Mouse (Mus musculus): ENCODE measurements around the gene Golt1b.
"Not testable (repeated sequence)": the region's sequence is repeated elsewhere in the genome, so short reads cannot be mapped to it uniquely, and the experiment has no call there.

Gene Golt1b

DNA sequence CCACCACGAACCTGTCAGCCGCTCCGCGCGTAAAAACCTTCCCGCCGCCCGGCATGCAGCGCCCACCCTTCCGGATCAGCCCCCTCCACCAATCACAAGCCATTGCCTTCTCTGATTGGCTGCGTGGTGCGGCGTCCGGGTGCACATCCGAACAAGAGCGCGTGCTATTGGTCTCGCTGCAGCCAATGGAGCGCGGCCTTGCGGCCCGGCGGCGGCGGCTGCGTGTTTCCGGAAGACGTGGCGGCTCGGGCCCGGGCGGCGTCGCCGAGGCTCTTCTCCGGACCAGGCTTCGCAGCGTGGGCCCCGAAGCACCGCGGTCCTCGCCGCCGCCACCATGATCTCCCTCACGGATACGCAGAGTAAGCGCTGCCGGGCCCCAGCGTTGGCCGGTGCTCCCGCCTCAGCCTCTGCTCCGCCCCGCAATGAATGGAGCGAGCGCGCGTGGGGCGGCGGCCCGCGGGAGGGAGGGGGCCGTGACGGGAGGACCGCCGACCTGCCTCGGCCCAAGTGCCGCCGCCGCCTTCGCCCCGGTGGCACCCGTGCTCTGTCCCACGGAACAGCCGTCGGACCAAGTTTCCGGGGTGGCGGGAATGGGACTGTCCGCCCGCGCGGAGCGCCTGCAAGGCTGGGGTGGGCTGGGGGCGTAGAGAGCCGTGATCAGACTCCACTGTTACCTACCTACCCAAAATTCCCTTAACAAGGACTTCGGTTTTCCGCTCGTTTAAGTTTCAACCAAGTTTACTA lies at the start of gene Golt1b, which contains the start of gene Recql:
Gene Golt1b (plus strand): TSS at position 211 of the 744 bp plus-strand sequence.
Gene Recql (minus strand): TSS at position 77 of the 744 bp plus-strand sequence.
- in situ Hi-C loops (cut with MboI, MseI): loop anchor here (5.0 kb wide), 1 partner anchor 45 kb away; no protein-coding TSS in a partner anchor

DNA sequence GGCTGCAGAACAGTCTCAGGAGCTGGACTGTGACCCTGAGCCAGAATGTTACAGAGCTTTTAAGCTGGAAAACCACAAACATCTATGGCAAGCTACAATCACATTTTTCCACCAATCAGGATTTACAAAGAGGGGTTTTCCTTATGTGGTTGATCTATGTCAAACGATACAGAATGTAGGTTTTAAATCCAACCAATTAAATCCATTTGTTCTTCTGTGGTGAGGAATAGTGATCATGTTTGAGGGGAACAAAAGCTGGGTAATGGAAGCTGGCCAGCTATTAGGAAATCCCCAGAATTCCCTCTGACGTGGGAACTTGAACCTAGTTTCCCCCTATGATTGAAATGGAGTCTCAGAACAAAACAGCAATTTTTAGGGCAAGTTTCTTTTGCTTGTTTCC lies 48.1 kb upstream of the Golt1b start:
- in situ Hi-C loops (cut with MboI, MseI): loop anchor here (25.0 kb wide), 1 partner anchor 852 kb away; no protein-coding TSS in a partner anchor

DNA sequence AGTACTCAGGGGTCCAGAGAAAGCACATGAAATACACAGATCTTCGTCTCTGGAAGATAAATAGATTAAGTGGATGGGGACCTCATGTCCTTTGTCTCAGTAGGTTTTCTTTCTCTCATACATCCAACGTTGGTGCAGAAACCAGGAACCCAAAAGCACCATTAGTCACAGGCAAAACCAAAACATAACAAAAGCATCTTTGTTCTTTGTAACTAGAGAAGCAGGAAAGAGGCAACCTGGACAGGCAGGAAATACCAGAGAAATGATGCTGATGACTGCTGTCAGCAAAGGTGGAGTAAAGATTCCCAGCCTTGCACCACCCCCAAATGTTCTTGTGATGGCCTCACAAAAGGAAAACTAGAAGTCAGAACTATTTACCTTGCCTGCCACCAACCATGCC lies 47.4 kb upstream of the Golt1b start:
- in situ Hi-C loops (cut with MboI, MseI): loop anchor here (25.0 kb wide), 1 partner anchor 852 kb away; no protein-coding TSS in a partner anchor

DNA sequence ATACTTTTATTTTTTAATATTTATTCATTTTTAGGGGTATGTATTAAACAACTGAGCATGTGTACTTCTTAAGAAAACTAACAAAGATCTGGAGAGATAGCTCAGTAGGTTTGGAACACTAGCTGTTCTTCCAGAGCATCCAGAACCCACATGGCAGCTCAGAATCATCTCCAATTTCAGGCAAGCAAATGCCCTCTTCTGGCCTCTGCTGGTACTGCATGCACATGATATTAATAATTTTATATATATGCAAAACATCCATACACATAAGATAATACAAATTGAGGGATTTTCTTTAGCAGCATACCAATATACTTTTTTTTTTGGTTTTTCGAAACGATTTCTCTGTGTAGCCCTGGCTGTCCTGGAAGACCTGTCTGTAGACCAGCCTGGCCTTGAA lies 43.5 kb upstream of the Golt1b start:
- in situ Hi-C loops (cut with MboI, MseI): loop anchor here (5.0 to 25.0 kb wide), 3 partner anchors 44 to 1899 kb away; partner anchors contain the start of genes Golt1b and Recql

GRCm38 (mm10) chr6:142345440-142346038 lies 41.5 kb upstream of the Golt1b start, which contains the start of gene Pyroxd1:
Gene Pyroxd1 (plus strand): TSS chr6:142345654.
- in situ Hi-C loops (cut with MboI, MseI): loop anchor here (10.0 to 25.0 kb wide), 2 partner anchors 858 to 1901 kb away; no protein-coding TSS in a partner anchor

DNA sequence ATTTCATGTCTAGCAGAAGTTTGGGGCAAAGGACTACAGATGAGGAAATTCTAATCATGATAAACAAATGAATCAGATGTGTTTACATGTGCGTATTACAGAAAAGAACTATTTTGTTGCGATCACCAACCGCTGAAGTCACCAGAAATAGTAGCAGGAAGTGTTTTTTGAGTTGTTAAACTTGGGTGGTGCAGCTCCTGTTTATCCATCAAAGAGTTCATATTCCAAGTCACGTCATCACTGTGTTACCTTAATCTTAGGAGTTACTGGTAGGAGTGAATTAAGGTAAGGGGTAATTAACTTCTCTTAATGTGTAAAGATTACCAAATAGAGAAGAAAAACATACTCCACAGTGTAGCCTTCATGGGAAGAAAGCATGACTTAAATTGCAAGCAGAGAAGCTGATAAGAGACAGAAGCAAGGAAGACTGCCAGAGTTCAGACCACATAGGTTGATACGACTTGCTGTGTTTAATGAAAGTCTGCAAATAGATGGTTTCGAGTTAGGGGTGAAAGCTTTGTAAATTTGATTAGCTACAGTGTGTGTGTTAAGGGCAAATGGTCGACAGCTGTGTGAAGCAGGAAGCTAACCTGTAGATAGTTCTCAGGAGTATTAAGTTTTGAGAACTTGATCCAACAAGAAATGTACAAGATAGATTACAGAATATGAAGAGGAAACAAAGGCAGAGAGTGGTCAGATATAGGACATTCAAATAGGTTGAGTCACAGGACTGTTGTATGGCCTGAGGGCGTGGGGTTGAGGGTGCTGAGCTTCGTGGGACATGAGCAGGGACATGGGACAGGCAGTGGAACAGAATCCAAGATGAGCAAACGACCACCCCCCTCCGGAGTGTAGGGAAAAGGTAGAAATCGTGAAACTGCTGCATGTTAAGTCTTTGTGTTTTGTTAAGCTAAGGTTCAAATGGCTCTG lies 40.6 kb upstream of the Golt1b start:
- in situ Hi-C loops (cut with MboI, MseI): loop anchor here (10.0 to 25.0 kb wide), 2 partner anchors 859 to 1902 kb away; no protein-coding TSS in a partner anchor

- in situ Hi-C loops (cut with MboI, MseI): loop anchor here (10.0 to 25.0 kb wide), 2 partner anchors 860 to 1903 kb away; no protein-coding TSS in a partner anchor
Observed at GRCm38 (mm10) chr6:142347431-142348385, 39.3 kb upstream of the Golt1b start.

DNA sequence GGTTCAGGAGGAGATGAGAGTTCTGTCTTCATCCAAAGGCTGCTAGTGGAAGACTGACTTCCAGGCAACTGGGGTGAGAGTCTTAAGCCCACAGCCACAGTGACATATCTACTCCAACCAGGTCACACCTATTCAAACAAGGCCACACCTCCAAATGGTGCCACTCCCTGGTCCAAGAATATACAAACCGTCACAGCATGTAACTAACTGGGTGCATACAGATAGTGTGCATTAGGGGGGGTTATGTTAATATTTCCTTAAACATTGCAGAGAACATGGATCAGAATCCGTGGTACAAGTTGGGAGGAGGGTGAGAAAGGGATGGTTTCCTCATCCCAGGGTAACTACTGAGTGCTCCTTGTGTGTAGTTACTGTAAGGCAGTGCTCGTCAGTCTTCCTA lies 34.9 kb upstream of the Golt1b start:
- in situ Hi-C loops (cut with MboI, MseI): not testable (repeated sequence)

GRCm38 (mm10) chr6:142357106-142357505 lies 29.9 kb upstream of the Golt1b start:
- in situ Hi-C loops (cut with MboI, MseI): no loop called here

GRCm38 (mm10) chr6:142362036-142362435 lies 25.0 kb upstream of the Golt1b start:
- in situ Hi-C loops (cut with MboI, MseI): no loop called here

- in situ Hi-C loops (cut with MboI, MseI): no loop called here
Observed at GRCm38 (mm10) chr6:142363019-142363576, 23.9 kb upstream of the Golt1b start.

DNA sequence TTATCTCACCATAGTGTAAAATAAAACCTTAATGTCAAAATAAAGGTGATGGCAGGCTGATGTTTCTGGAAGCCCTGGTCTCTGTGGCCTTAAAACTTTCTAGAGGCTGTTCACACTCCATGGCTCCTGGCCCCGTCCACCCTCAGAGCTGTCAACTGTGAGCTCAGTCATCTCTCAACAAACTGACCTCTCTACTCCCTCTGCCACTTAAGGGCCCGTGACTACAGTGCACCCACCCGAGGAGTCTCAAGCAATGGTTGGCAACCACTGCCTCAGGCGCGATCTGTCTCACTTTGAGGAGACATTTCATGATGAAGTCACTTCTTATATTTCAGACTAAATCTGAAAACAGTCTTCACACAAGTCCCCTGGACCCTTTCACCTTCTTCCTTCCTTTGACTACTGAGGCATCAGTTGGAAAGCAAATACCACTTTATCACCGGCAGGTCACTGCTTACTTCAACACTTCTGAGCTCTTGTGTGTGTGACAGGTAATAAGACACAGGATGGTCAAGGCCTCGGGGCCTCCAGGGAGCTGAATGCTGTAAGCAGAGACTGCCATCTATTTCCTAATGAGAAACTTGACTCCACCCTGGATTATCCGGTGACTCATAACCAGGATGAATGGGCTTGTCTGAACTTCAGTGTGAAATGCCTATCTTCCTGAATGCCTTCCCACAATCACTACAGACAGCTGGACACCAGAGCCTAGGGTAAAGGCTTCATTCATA lies 21.1 kb upstream of the Golt1b start:
- in situ Hi-C loops (cut with MboI, MseI): no loop called here

DNA sequence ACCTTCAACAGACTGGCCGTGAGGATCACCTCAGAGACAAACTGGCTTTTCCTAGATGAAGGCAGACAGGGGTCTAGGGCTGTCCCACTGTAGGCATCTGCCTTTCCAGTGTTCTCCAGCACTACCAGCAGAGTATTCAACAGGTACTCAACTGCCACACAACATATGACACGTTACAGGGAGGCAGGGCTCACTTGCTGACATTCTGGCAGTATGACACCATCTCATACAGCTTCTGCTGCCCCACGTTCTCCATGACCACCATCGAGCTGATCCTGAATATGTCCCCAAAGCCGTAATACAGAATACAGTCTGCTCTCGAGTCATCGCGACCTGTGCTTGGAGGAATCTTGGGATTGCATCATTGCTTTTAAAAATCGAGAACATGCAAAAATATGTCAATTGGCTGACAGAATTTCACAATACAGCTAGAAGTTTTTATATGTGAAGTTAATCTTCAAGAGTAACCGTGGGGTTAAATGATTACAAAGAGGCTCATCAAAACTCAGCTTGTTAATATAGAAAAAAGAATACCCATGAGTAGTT lies 20.5 kb upstream of the Golt1b start:
- in situ Hi-C loops (cut with MboI, MseI): no loop called here

DNA sequence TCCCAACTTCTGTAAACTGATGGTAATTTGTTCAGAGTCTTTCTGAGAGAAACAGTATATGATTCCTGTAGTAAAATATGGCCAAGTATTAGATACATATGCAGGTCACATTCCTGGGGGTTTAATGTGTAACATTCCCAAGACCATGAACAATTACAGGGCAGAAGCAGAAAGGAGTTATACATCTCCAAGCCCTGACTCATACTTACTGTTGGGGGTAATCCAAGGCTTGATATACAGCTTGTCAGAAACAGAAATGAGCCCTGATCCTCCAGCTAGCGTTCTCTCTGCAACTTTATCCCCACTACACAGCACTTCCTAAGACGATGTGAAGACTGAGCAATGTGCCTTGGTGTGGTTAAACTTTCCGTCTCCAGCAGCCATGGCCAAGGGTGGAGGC lies 19.5 kb upstream of the Golt1b start:
- in situ Hi-C loops (cut with MboI, MseI): no loop called here

- in situ Hi-C loops (cut with MboI, MseI): no loop called here
Observed at GRCm38 (mm10) chr6:142369568-142369967, 17.5 kb upstream of the Golt1b start.

DNA sequence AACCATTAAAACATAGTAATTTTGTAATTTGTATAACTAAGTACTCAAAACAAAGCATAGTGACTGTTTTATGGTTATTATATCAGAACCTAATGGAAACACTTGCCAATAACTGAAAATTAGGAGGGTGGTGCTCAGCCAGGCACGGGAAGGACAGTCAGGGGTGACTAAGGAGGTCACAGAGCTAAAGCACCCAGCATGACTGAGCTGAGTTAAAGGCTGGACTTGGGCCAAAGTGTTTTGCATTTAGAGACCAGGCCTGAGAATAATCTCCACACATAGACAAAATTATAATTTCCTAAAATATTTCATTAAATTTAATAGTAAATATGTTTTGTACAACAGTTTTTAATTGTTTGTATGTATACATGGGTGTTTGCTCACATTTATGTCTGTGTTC lies 9.9 kb upstream of the Golt1b start:
- in situ Hi-C loops (cut with MboI, MseI): no loop called here

- in situ Hi-C loops (cut with MboI, MseI): no loop called here
Observed at GRCm38 (mm10) chr6:142378576-142379330, 8.3 kb upstream of the Golt1b start.

GRCm38 (mm10) chr6:142379961-142380360 lies 7.1 kb upstream of the Golt1b start:
- in situ Hi-C loops (cut with MboI, MseI): no loop called here
